Mouse (Mus musculus) c-Kit-positive CD71-positive TER-119-positive erythroid progenitor cells, embryonic 14.5 days (primary cell): ENCODE measurements around the gene Fmo1.
"Not testable (repeated sequence)": the region's sequence is repeated elsewhere in the genome, so short reads cannot be mapped to it uniquely, and the experiment has no call there.

ENCODE experiments used
- DNase-seq: peaks from one replicate; pipeline ENCODE4 v3.0.0-alpha.2; 2013; ENCODE audit warnings: low spot score

Fmo1 gene

GRCm38 (mm10) chr1:162792306-162793044 lies 73.9 kb downstream of the Fmo1 start:
- no peak for DNase-seq

DNA sequence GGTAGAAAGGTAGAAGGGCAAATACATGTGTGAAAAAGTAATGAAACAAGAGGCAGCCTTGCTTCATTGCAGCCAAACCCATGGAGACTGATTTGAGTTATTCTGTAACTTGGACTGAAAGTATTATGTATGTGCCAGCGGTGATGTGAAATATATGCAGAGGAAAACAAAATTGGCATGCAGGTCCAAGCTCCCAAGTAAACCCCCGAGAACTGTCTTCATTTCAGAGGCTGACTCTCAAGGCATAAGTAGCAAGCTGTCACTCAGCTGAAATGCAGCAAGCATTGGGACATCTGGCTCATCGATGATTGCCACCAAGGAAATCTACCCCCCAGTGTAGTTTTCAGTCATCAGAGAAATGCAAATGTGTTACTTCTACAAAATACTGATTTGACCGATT lies 81.2 kb downstream of the Fmo1 start:
- no peak for DNase-seq

DNA sequence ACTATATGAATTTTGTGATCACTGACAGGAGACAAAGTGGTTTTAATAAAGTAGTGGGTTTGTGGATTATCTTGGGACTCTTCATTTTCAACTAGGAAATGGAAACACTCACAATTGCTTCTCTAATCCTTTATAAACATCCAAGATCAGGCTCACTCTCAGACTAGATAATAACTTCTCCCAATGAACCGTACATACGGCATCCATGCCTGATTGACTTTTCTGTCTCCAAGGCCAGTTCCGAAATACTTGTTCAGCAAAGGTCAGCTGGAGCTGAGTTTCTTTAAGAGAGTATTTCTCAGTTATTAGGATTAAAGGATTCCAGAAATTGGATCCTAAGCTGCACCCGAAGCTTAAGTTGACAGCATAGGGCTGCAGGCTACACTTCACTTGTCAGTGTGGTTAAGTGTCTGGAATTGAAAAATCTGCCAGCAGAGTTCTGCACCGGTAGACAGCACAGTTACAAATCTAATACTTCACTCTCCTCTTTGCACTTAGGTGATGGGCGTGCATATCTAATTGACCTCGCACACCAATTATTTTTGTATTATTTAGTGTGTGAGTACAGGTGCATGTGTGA lies 82.7 kb downstream of the Fmo1 start:
- DNase-seq = no peak

- DNase-seq = not testable (repeated sequence)
These were observed 85.4 kb downstream of the Fmo1 start for GRCm38 (mm10) chr1:162781035-162781434.
